Mouse (Mus musculus): ENCODE data around the gene Slit1. TPM values are rescaled to one million over a fixed set of nuclear protein-coding genes. Genes with fewer than 3 reads are reported as not detected.
A peak's percentile ranks its signal among the peaks of the same experiment; 100 is the strongest.

Gene Slit1
- polyA plus RNA-seq, 1 experiment from 2014 or later = 0.14 TPM

DNA sequence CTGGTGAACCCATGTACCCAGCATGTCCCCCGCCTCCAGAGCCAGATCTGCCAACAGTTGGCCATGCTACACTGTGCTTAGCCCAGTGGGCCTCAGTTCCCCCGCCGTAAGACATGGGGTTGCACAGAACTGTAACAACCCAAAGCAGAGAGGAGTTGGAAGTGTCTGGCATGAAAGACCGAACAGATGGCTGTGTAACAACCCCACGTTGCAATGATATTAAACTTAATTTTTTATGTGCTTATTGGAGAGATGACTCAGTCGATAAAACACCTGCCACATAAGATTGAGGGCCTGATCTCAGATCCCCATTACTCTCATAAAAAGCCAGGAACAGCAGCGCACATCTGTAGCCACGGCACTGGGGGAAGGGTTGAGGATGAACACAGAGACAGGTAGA lies 30.6 kb downstream of the Slit1 start:
- Histone ChIP-seq H3K27me3 (ENCODE audit: control insufficient read depth, insufficient read depth, low read depth, low read length) (no peaks in the 10 kb centered on the region; the same call in 1 of the 2 replicates), H3K4me1 (replicated peaks; ENCODE audit: control insufficient read depth, insufficient read depth, low read length) (0 out of 2 replicates have a peak, but pooled peaks cover 2% of the 10 kb centered on the region), H3K9me3 (ENCODE audit: control insufficient read depth, low read length) (no peaks in the 10 kb centered on the region), H3K36me3 (ENCODE audit: control insufficient read depth, insufficient read depth, low read length) (no peaks in the 10 kb centered on the region), H3K4me3 (ENCODE audit: low read length) (no peak overlapping the region), H3K9ac (ENCODE audit: low read length) (no peak overlapping the region), H3K27ac (ENCODE audit: low read length) (no peak overlapping the region), H3K4me2 (ENCODE audit: low read depth, low read length) (no peak overlapping the region)
- ATAC-seq (ENCODE audit: low read depth) = no peak
- 80% methylated on average over 8 of the region's 8 CpGs for WGBS

DNA sequence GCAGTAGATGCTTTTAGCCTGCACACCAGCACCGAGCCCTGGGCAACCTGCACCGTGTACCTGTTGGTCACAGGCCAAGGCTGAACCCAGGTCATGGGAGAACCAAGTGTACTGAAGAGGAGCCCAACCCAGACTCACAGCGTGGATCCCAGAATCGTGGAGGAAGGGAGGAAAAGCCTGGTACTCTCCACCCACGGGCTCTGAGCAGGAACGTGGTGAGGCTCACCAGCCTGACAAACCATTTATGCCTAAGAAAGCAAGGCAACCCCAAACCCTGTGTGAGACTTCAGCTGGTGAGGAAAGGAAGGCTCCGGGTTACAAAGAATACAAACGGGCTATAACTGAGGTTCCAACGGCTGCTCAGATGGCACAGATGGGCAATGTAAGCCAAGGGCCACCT lies 31.8 kb downstream of the Slit1 start:
- Histone ChIP-seq H3K27me3 (ENCODE audit: control insufficient read depth, insufficient read depth, low read depth, low read length) (no peaks in the 10 kb centered on the region), H3K4me2 (ENCODE audit: low read depth, low read length) (no peak overlapping the region), H3K9me3 (ENCODE audit: control insufficient read depth, low read length) (no peaks in the 10 kb centered on the region), H3K27ac (ENCODE audit: low read length) (no peak overlapping the region), H3K36me3 (ENCODE audit: control insufficient read depth, insufficient read depth, low read length) (no peaks in the 10 kb centered on the region), H3K4me1 (replicated peaks; ENCODE audit: control insufficient read depth, insufficient read depth, low read length) (0 out of 2 replicates have a peak, but pooled peaks cover 2% of the 10 kb centered on the region), H3K4me3 (ENCODE audit: low read length) (no peak overlapping the region), H3K9ac (ENCODE audit: low read length) (no peak overlapping the region)
- 84% methylated on average over 9 of the region's 9 CpGs for WGBS
- ATAC-seq (ENCODE audit: low read depth) = no peak

DNA sequence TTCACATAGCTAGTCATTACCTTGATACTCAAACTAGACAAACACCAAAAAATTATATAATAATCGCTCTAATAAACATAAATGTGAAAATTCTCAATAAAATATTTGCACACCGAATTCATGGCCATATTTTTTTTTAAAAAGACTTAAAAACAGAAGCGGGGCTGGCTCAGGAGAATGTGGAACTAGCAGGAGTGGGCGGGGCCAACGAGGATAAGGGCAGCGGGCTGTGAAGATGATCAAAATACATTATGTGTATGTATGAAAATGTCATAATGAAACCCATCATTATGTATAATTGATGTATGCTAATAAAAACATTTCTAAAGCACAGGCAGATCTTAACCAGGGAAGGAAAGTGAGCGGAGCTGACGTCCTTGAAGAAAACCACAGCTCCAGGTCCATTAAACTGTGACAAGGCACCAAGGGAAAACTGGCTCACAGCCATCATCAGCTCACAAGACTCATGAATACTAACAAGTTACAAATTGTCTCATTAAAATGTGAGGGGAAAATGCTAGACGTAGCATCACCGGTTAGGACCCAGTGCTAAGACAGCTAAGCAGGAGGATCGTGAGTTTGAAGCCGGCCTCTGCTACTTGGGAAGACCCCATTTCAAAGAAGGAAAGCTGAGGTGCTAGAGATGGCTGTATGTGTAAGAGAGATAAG lies 33.8 kb downstream of the Slit1 start:
- 70% methylated on average over 12 of the region's 12 CpGs for WGBS
- H3K4me3 ChIP-seq (ENCODE audit: low read length) = no peak overlapping the region
- no peaks in the 10 kb centered on the region for H3K36me3 ChIP-seq (ENCODE audit: control insufficient read depth, insufficient read depth, low read length)
- no peak overlapping the region for H3K27ac ChIP-seq (ENCODE audit: low read length)
- ATAC-seq (ENCODE audit: low read depth) = no peak
- H3K9ac ChIP-seq (ENCODE audit: low read length) = no peak overlapping the region
- H3K27me3 ChIP-seq (ENCODE audit: control insufficient read depth, insufficient read depth, low read depth, low read length) = no peaks in the 10 kb centered on the region; the same call in 1 of the 2 replicates
- no peak overlapping the region for H3K4me2 ChIP-seq (ENCODE audit: low read depth, low read length)
- H3K4me1 ChIP-seq (replicated peaks; ENCODE audit: control insufficient read depth, insufficient read depth, low read length) = no peaks in the 10 kb centered on the region
- H3K9me3 ChIP-seq (ENCODE audit: control insufficient read depth, low read length) = no peaks in the 10 kb centered on the region

DNA sequence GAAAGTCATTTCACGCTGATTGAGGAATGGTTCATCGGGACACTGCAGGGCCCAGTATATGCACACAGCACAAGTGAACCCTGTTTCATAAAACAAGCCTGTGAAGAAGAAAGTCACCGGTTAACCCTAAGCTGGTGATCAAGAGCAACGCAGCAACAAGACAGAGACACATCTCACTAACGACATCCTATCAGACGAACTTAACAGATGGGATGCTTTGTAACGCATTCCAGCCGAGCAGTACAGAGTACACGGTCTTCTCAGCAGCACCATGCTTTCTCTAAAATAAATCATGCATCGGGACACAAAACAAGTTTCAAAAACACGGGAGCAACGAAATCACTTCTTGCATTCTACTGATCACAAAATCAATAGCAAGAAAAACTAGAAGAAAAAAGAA lies 35.6 kb downstream of the Slit1 start:
- H3K4me2 ChIP-seq (ENCODE audit: low read depth, low read length) = no peak overlapping the region
- no peaks in the 10 kb centered on the region for H3K9me3 ChIP-seq (ENCODE audit: control insufficient read depth, low read length)
- H3K4me1 ChIP-seq (replicated peaks; ENCODE audit: control insufficient read depth, insufficient read depth, low read length) = no peaks in the 10 kb centered on the region
- H3K27ac ChIP-seq (ENCODE audit: low read length) = no peak overlapping the region
- WGBS = 33% methylated on average over 12 of the region's 12 CpGs
- H3K4me3 ChIP-seq (ENCODE audit: low read length) = no peak overlapping the region
- no peaks in the 10 kb centered on the region for H3K36me3 ChIP-seq (ENCODE audit: control insufficient read depth, insufficient read depth, low read length)
- no peak for ATAC-seq (ENCODE audit: low read depth)
- no peak overlapping the region for H3K9ac ChIP-seq (ENCODE audit: low read length)
- H3K27me3 ChIP-seq (ENCODE audit: control insufficient read depth, insufficient read depth, low read depth, low read length) = no peaks in the 10 kb centered on the region; the same call in 1 of the 2 replicates

DNA sequence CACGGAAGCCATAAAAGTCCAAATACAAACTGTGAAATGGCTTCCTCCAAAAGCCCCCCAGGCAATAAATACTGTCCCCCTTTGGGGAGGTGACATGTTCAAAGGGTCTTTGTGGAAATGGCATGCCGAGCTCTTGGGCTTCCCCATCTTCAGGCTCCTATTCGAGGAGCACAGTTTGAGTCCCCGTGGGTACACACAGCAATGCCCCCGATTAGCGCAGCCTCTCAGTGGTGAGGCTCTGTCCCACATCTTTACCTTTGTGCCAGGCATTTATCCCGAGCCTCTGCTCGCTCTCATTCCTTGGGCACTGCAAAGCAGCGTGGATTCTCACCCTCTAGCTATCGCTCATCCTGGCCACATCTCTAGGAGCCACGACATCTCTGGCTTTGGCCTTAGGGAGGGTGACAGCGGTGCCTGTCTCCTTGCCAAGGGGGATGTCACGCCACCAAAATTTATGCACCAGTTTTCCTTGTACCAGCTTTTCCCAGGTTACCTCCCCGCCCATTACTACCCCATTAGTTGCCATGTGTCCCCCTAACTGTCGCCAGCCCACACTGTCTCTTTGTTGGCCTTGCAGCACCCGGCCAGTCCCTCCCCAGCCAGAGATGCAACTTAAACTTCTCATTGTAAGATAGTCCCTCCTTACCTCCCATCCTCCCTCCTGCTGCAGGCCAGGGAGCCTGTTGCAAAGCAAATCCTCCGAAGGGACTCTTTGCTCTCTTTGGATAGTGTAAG lies 37.2 kb downstream of the Slit1 start:
- H3K27me3 ChIP-seq (ENCODE audit: control insufficient read depth, insufficient read depth, low read depth, low read length) = no peaks in the 10 kb centered on the region; the same call in 1 of the 2 replicates
- no peaks in the 10 kb centered on the region for H3K36me3 ChIP-seq (ENCODE audit: control insufficient read depth, insufficient read depth, low read length)
- WGBS = 72% methylated on average over 17 of the region's 17 CpGs
- H3K4me2 ChIP-seq (ENCODE audit: low read depth, low read length) = no peak overlapping the region
- no peak overlapping the region for H3K9ac ChIP-seq (ENCODE audit: low read length)
- no peaks in the 10 kb centered on the region for H3K4me1 ChIP-seq (replicated peaks; ENCODE audit: control insufficient read depth, insufficient read depth, low read length)
- no peaks in the 10 kb centered on the region for H3K9me3 ChIP-seq (ENCODE audit: control insufficient read depth, low read length)
- ATAC-seq (ENCODE audit: low read depth) = no peak
- no peak overlapping the region for H3K27ac ChIP-seq (ENCODE audit: low read length)
- H3K4me3 ChIP-seq (ENCODE audit: low read length) = no peak overlapping the region

DNA sequence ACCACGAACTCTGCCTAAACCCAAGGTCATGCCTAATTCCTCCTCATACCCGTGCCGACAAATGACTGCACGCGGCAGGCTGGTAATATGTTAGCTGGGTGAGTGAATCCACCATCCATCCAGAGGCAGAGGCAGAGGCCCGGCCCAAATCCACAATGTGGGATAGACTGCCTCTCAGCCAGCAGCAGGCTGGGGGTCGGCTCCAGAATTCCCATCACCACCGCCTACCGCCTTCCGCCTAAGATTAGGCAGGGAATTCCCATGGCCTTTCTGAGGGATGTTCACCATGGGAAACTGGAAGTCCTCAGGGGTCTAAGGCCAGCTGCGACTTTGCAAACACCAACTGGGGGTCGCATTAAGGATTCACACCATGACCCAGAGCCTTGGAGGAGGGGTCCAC lies 38.0 kb downstream of the Slit1 start:
- no peaks in the 10 kb centered on the region for H3K36me3 ChIP-seq (ENCODE audit: control insufficient read depth, insufficient read depth, low read length)
- no peaks in the 10 kb centered on the region for H3K4me1 ChIP-seq (replicated peaks; ENCODE audit: control insufficient read depth, insufficient read depth, low read length)
- WGBS = 38% methylated on average over 12 of the region's 12 CpGs
- no peak overlapping the region for H3K4me3 ChIP-seq (ENCODE audit: low read length)
- H3K9me3 ChIP-seq (ENCODE audit: control insufficient read depth, low read length) = no peaks in the 10 kb centered on the region
- no peak overlapping the region for H3K4me2 ChIP-seq (ENCODE audit: low read depth, low read length)
- no peak overlapping the region for H3K9ac ChIP-seq (ENCODE audit: low read length)
- ATAC-seq (ENCODE audit: low read depth) = no peak
- H3K27ac ChIP-seq (ENCODE audit: low read length) = no peak overlapping the region
- H3K27me3 ChIP-seq (ENCODE audit: control insufficient read depth, insufficient read depth, low read depth, low read length) = no peaks in the 10 kb centered on the region; the same call in 1 of the 2 replicates

DNA sequence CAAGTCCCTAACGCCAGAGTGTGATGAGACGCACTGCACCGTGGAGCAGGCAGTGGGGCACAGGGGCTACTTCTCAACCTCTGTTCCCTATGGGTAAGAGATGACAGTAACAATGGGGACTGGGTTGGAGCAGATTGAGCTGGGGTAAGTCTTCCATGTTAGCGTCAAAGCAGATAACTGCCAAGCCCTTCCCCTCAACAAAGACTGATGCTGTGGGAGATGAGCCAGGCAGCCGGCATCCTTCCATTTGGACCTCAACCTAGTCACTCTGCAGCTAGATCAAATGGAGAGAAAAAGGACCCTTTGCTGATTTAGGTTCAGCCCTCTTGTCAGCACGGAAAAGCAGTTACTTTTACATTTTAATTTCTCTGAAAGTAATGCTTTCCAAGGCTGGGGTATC lies 40.8 kb downstream of the Slit1 start:
- no peaks in the 10 kb centered on the region; the same call in 1 of the 2 replicates for H3K27me3 ChIP-seq (ENCODE audit: control insufficient read depth, insufficient read depth, low read depth, low read length)
- no peak overlapping the region for H3K27ac ChIP-seq (ENCODE audit: low read length)
- WGBS = 55% methylated on average over 6 of the region's 6 CpGs
- H3K9ac ChIP-seq (ENCODE audit: low read length) = no peak overlapping the region
- H3K4me2 ChIP-seq (ENCODE audit: low read depth, low read length) = no peak overlapping the region
- no peaks in the 10 kb centered on the region for H3K36me3 ChIP-seq (ENCODE audit: control insufficient read depth, insufficient read depth, low read length)
- H3K4me1 ChIP-seq (replicated peaks; ENCODE audit: control insufficient read depth, insufficient read depth, low read length) = no peaks in the 10 kb centered on the region
- no peak overlapping the region for H3K4me3 ChIP-seq (ENCODE audit: low read length)
- no peak for ATAC-seq (ENCODE audit: low read depth)
- no peaks in the 10 kb centered on the region for H3K9me3 ChIP-seq (ENCODE audit: control insufficient read depth, low read length)

DNA sequence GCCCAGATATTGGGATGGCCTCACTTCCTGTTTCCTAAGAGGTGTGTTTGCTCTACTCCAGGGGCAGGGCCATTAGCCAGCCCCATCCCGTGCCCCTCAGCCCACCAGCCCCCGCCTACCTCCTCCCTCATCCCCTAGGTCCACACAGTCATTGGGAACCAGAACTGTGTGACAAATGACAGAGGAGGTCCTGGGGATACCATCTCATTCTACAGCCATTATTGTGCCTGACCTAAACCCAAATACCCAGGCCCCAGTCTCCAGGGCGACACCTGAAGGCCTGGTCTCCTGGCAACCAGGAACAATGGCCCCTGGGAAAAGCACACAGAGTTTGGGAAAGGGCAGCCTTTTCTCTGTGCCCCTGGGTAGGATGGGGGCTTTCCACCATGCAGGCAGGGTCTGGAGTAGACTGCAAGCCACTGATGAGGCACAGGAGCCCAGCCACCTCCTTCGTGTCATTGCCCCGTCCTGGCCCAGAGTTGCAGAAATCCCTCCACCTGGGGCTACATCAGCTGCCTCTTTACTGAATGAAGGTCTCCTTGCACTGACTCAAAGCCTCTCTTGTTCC lies 44.5 kb downstream of the Slit1 start:
- WGBS = 63% methylated on average over 5 of the region's 5 CpGs
- H3K27me3 ChIP-seq (ENCODE audit: control insufficient read depth, insufficient read depth, low read depth, low read length) = no peaks in the 10 kb centered on the region
- no peaks in the 10 kb centered on the region for H3K4me1 ChIP-seq (replicated peaks; ENCODE audit: control insufficient read depth, insufficient read depth, low read length)
- no peaks in the 10 kb centered on the region for H3K36me3 ChIP-seq (ENCODE audit: control insufficient read depth, insufficient read depth, low read length)
- no peak overlapping the region for H3K4me2 ChIP-seq (ENCODE audit: low read depth, low read length)
- H3K27ac ChIP-seq (ENCODE audit: low read length) = no peak overlapping the region
- no peak overlapping the region for H3K9ac ChIP-seq (ENCODE audit: low read length)
- H3K4me3 ChIP-seq (ENCODE audit: low read length) = no peak overlapping the region
- no peak for ATAC-seq (ENCODE audit: low read depth)
- H3K9me3 ChIP-seq (ENCODE audit: control insufficient read depth, low read length) = no peaks in the 10 kb centered on the region

DNA sequence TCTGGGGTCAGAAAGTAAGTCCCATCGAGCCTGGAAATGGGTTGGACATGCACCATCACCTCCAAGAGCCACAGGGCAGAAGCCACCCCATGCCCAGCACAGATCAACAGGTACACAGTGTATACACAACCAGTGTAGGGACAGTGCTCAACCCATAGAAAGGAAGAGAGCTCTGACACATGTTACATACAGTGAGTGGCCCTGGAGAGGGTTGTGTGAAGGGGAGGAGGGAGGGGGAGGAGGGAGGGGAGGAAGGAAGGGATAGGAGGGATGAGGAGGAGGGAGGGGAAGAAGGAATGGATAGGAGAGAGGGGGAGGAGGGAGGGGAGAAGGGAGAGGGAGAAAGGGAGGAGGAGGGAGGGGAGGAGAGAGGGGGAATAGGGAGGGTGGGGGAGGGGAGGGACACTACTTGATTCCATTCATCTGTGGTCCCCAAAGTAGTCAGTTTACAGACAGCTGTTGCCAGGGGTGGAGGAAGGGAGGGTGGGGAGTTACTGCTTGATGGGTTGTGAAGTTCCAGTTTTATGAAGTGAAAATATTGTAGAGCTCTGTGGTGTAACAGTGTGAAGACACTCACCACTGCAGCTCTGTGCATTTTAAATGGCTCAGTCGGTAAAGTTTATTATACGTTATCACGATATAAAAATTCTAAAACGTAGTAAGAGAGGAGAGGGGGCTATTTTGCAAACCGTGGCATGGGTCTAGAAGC lies 45.5 kb downstream of the Slit1 start:
- H3K9me3 ChIP-seq (ENCODE audit: control insufficient read depth, low read length) = no peaks in the 10 kb centered on the region
- no peaks in the 10 kb centered on the region for H3K27me3 ChIP-seq (ENCODE audit: control insufficient read depth, insufficient read depth, low read depth, low read length)
- no peak overlapping the region for H3K9ac ChIP-seq (ENCODE audit: low read length)
- no peak overlapping the region for H3K4me2 ChIP-seq (ENCODE audit: low read depth, low read length)
- ATAC-seq (ENCODE audit: low read depth) = 0 out of 2 replicates have a peak, but pooled peaks have one; percentile 17
- H3K4me1 ChIP-seq (replicated peaks; ENCODE audit: control insufficient read depth, insufficient read depth, low read length) = no peaks in the 10 kb centered on the region
- no peaks in the 10 kb centered on the region for H3K36me3 ChIP-seq (ENCODE audit: control insufficient read depth, insufficient read depth, low read length)
- 64% methylated on average over 6 of the region's 6 CpGs for WGBS
- H3K27ac ChIP-seq (ENCODE audit: low read length) = no peak overlapping the region
- H3K4me3 ChIP-seq (ENCODE audit: low read length) = no peak overlapping the region

All from lung, embryonic 16.5 days (tissue).